Mouse (Mus musculus) ES-Bruce4 (cell line): Measurements from ENCODE around the gene Sptb.

ENCODE experiments used
- CTCF ChIP-seq: IDR thresholded peaks from one replicate; pipeline ENCODE4 v1.8.1; 2011; ENCODE audit warnings: low read depth, low read length
- EP300 ChIP-seq: IDR thresholded peaks from 2 replicates; pipeline ENCODE4 v1.6.1; 2011; ENCODE audit warnings: low read depth, low read length; ENCODE audit not compliant: insufficient read depth
- POLR2A ChIP-seq: IDR thresholded peaks from one replicate; pipeline ENCODE4 v1.8.1; 2011; ENCODE audit warnings: low read length; ENCODE audit not compliant: insufficient read depth

- no peak for TF ChIP-seq POLR2A
- no peak for TF ChIP-seq CTCF
- no peak for TF ChIP-seq EP300
These were observed 148.2 kb downstream of the Sptb start for GRCm38 (mm10) chr12:76562196-76562595.
